Mouse (Mus musculus) cerebellum, adult 18-20 months (tissue): ENCODE measurements around the gene Slc7a11.
A peak's percentile ranks its signal among the peaks of the same experiment; 100 is the strongest.

Experiments
- DNase-seq, 2 experiments: peaks; one replicate each; pipeline ENCODE4 v3.0.0; 2021

Slc7a11 gene

DNA sequence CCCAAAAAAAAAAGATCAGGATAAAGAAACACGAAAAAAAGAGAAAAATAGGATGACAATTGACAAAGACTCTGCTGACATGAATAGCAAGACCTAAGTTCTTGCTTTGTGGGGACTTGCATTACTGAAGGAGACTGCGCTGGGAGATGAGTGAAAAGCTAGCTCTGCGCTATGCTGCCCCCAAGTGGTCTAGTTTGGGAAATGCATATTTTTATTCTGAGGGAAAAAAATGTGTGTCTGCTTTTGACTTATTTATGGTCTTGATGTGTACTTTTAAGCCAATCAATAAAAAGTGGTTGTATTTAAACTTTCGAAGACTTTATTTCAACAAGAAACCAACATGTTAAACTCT is 142.5 kb downstream of the Slc7a11 start:
- DNase-seq = peak; percentile 49 to 67

GRCm38 (mm10) chr3:50300002-50300951 is 143.1 kb downstream of the Slc7a11 start:
- peak; percentile 7 to 22 for DNase-seq

DNA sequence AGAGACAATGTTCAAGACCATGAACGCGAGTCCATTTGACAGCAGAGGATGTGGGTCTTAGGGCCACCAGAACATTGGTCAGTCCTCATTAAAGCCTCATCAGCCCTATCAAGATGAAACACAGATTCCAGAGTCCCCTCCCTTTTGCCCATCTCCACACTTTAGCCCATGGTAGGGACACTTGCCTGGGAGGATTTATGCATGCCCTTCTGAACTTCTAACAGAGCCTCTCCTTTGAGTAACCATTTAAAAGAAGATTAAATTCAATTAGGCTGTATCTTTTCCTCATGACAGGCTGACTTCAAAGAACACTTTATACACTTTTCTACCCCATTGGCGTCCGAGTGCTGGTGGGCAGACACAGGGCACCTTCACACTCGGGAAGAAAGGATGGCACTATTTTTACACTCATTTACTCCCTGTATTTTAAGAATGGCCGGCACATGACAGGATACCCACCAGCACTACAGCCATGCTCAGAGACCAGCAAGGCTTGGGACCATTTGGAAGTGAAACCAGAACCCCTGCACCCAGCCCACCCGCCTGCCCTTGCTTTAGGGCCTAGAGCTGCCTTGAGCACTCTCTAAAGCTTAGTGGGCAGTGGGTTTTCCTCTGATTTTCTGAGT is 144.9 kb downstream of the Slc7a11 start:
- no peak for DNase-seq

DNA sequence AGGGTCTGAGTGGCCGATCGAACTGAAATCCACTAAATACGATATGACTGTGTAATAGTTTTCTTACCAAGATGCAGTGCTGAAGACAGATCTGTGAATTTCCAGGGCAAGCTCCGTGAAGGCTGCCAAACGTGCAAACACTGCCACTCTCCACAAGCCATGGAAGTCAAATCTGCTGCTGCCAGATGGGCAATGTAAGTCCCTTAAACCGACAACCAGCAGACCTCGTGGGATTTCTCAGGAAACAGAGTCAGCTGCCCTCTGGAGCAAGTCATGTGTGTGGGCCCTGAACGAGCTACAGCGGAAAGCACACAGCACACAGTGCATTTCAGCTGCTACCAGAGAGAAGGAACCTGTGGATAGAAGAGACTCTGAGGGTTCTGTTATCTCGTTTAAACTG is 146.5 kb downstream of the Slc7a11 start:
- DNase-seq = no peak

GRCm38 (mm10) chr3:50275023-50275422 is 168.4 kb downstream of the Slc7a11 start:
- no peak for DNase-seq

- DNase-seq = no peak
Measured at GRCm38 (mm10) chr3:50272222-50272621, 171.2 kb downstream of the Slc7a11 start.

GRCm38 (mm10) chr3:50269680-50270079 is 173.7 kb downstream of the Slc7a11 start:
- DNase-seq = peak; percentile 61 to 62

GRCm38 (mm10) chr3:50262547-50263087 is 180.8 kb downstream of the Slc7a11 start:
- no peak for DNase-seq

GRCm38 (mm10) chr3:50262066-50262465 is 181.3 kb downstream of the Slc7a11 start:
- DNase-seq = no peak

DNA sequence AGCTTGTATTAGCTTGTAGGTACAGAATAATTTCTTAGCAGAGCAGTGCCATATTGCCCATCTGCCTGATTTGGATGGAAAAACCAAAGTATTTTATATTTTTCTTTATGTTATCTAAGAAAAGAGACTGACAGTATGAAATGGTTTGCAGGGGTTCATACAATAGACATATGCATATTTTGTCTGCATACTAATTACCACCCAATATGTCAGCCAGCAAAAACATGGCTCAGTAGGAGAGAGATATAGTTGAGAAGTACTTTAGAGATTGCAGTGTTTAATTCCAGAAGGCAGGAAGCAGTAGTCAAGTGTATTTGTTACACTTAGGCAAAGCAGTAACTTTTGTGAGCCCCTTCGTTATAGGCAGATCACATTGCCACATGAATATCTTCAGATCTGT is 182.7 kb downstream of the Slc7a11 start:
- DNase-seq = no peak

- DNase-seq = no peak
Measured at GRCm38 (mm10) chr3:50258852-50259251, 184.6 kb downstream of the Slc7a11 start.

GRCm38 (mm10) chr3:50249598-50250300 is 193.7 kb downstream of the Slc7a11 start:
- DNase-seq = no peak

GRCm38 (mm10) chr3:50235990-50236389 is 207.4 kb downstream of the Slc7a11 start:
- DNase-seq = no peak

DNA sequence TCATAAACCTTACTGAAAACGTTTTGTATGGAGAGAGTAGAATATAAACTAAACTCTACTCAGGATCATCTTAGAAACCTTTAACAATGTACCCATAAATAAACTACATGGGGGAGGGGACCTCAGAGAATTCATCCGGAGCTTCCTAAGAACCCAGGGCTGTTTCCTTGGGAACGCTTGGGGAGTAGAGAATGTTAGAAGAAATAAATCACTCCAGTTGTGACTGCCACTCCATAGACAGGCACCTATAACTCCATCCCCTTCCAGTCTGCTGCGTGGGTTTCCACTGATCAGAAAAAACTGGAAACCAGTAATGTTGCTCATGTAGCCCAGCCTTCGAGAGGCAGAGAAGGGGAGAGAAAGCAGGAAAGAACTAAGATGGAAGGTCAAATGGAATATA is 210.3 kb downstream of the Slc7a11 start:
- no peak for DNase-seq

DNA sequence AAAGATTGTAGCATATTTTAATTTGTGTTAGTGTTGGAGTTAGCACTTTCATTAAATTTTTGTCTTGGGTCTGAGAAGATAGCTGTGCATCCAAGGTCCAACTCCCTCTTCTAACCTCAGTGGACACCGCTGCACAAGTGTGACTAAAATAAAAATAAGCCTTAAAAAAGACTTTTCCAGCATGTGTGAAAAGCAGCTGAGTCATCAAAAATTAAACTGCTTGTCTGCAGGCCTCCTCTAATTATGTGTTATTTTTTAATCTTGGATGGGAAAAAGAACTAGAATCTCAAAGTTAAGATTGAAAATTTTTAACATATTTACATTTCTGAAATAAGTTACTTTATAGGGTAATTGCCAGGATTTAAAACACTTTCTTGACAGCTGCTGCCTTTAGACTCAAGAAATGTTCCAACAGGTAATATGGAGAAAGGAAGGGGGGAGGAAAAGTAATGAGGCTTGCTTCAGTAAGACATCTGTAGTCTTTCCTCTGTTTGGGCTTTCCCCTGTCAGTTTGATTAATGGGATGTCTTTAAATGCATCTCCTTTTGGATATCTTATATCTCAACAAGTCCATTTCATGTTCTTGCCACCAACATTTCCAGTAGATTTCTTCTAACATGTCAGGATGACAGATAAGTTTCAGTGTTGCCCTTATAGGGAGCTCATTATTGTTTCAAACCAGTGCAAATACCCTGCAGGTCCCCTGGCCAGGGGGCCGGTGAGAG is 218.9 kb downstream of the Slc7a11 start:
- no peak for DNase-seq

GRCm38 (mm10) chr3:50220454-50220853 is 223.0 kb downstream of the Slc7a11 start:
- DNase-seq = no peak

GRCm38 (mm10) chr3:50186369-50186768 is 257.0 kb downstream of the Slc7a11 start:
- no peak for DNase-seq

GRCm38 (mm10) chr3:50185879-50186278 is 257.5 kb downstream of the Slc7a11 start:
- no peak for DNase-seq

DNA sequence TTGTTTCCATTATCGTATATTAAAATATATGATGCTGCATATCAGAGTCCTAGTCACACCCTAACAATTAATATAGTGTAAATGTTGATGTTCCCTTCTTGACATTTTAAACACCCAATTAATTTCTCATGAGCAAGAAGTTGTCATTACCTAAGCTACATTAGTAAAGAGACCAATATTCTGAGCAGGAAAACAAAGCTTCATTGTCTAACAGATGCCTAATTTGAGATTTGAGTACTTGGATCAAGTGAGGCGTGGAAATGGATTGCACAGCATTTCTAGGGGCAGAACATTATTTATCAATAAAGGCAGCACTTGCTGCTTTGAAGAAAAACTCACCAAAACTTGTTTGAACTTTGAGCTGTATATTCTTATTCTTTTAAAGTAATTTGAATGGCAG is 282.7 kb downstream of the Slc7a11 start:
- DNase-seq = no peak

DNA sequence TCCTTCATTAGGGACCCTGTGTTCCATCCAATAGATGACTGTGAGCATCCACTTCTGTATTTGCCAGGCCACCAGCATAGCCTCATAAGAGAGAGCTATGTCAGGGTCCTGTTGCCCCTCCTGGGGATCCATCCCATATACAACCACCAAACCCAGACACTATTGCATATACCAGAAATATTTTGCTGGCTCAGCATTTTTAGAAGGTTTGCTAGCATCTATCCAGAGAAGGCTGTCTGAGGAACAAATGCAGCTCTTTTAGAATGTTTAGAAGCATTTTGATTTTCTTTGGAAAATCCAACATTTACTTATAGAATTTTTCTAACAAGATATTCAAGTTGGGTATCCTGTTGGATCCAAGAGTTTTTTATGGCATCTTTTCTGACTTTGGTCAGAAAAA is 299.3 kb downstream of the Slc7a11 start:
- DNase-seq = no peak

GRCm38 (mm10) chr3:50138319-50138718 is 305.1 kb downstream of the Slc7a11 start:
- DNase-seq = no peak

DNA sequence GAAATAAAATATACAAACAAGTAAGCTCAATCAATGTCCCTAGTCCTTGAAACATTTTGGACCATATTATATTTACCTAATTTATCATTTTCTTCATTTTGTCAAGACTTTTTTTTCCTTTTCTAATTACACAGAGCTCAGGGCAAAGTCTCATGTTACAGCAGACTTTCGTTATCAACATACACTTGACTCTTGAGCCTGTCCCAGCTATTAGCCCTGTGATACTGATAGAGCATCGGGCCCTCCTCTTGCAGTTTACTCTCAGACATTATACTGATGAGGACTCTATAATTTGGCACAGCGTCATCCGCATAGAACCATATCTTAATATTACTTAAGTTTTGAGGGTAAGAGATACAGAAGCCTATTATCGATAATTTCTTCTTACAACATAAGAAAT is 311.2 kb downstream of the Slc7a11 start:
- no peak for DNase-seq

DNA sequence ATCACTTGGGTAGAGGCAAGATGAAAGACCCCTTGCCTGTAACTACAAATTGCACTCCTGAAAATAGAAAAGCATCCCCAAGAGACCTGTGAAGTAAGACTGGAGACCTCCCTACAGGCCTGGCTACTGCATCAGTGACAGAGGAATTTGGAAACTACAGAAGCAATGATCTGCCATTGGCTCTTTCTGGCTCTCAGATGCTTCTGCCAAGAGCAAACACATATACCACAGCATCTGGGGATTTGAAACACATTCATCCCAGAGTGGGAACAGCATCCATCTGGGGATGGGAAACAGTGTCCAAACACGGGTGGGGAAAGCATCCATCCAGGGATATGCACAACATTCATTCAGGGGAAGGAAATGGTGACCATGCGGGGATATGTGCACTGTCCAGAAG is 313.1 kb downstream of the Slc7a11 start:
- DNase-seq = no peak
